Mouse (Mus musculus): ENCODE measurements around the gene Ddx24.
"Not testable (repeated sequence)": the region's sequence is repeated elsewhere in the genome, so short reads cannot be mapped to it uniquely, and the experiment has no call there.

Ddx24 gene

GRCm38 (mm10) chr12:103425729-103426470, at the start of gene Ddx24:
Gene Ddx24, minus strand, starts transcription at chr12:103425830.
- peak; percentile 99 for DNase-seq (ENCODE audit: low read depth, low spot score)

- no peak for DNase-seq (ENCODE audit: low read depth, low spot score)
Measured at GRCm38 (mm10) chr12:103474481-103474880, 48.9 kb upstream of the Ddx24 start.

- no peak for DNase-seq (ENCODE audit: low read depth, low spot score)
Measured at GRCm38 (mm10) chr12:103457140-103457539, 31.5 kb upstream of the Ddx24 start, which contains the start of gene Ifi27l2b. Gene Ifi27l2b, minus strand, starts transcription at chr12:103457223.

- DNase-seq (ENCODE audit: low read depth, low spot score): not testable (repeated sequence)
Measured at GRCm38 (mm10) chr12:103456727-103457126, 31.1 kb upstream of the Ddx24 start.

- DNase-seq (ENCODE audit: low read depth, low spot score): no peak
Measured at GRCm38 (mm10) chr12:103453361-103453760, 27.7 kb upstream of the Ddx24 start.

- no peak for DNase-seq (ENCODE audit: low read depth, low spot score)
Measured at GRCm38 (mm10) chr12:103445060-103445459, 19.4 kb upstream of the Ddx24 start.

- not testable (repeated sequence) for DNase-seq (ENCODE audit: low read depth, low spot score)
Measured at GRCm38 (mm10) chr12:103444261-103444660, 18.6 kb upstream of the Ddx24 start.

GRCm38 (mm10) chr12:103443524-103443923, 17.9 kb upstream of the Ddx24 start, which contains the start of gene Ifi27l2a:
Gene Ifi27l2a, minus strand, starts transcription at chr12:103443680.
- DNase-seq (ENCODE audit: low read depth, low spot score): no peak

- no peak for DNase-seq (ENCODE audit: low read depth, low spot score)
Measured at GRCm38 (mm10) chr12:103437601-103438000, 12.0 kb upstream of the Ddx24 start.

- no peak for DNase-seq (ENCODE audit: low read depth, low spot score)
Measured at GRCm38 (mm10) chr12:103434861-103435260, 9.2 kb upstream of the Ddx24 start.

- peak; percentile 7 for DNase-seq (ENCODE audit: low read depth, low spot score)
Measured at GRCm38 (mm10) chr12:103433986-103434731, 8.5 kb upstream of the Ddx24 start, which contains the start of gene Ifi27. Gene Ifi27, plus strand, starts transcription at chr12:103434211.

GRCm38 (mm10) chr12:103433430-103433829, 7.8 kb upstream of the Ddx24 start:
- no peak for DNase-seq (ENCODE audit: low read depth, low spot score)

- DNase-seq (ENCODE audit: low read depth, low spot score): peak; percentile 55
Measured at GRCm38 (mm10) chr12:103426710-103427109, 1.1 kb upstream of the Ddx24 start.

- DNase-seq (ENCODE audit: low read depth, low spot score): no peak
Measured at GRCm38 (mm10) chr12:103425016-103425728, 458 bp downstream of the Ddx24 start.

- no peak for DNase-seq (ENCODE audit: low read depth, low spot score)
Measured at GRCm38 (mm10) chr12:103408144-103408543, 17.5 kb downstream of the Ddx24 start.

- no peak for DNase-seq (ENCODE audit: low read depth, low spot score)
Measured at GRCm38 (mm10) chr12:103407720-103408119, 17.9 kb downstream of the Ddx24 start, which contains the start of gene 9330161L09Rik. Gene 9330161L09Rik, minus strand, starts transcription at chr12:103407820.

GRCm38 (mm10) chr12:103404131-103404530, 21.5 kb downstream of the Ddx24 start:
- no peak for DNase-seq (ENCODE audit: low read depth, low spot score)

GRCm38 (mm10) chr12:103396751-103397150, 28.9 kb downstream of the Ddx24 start:
- no peak for DNase-seq (ENCODE audit: low read depth, low spot score)

- no peak for DNase-seq (ENCODE audit: low read depth, low spot score)
Measured at GRCm38 (mm10) chr12:103395486-103396275, 29.9 kb downstream of the Ddx24 start.

- no peak for DNase-seq (ENCODE audit: low read depth, low spot score)
Measured at GRCm38 (mm10) chr12:103393528-103393927, 32.1 kb downstream of the Ddx24 start.

GRCm38 (mm10) chr12:103391098-103391497, 34.5 kb downstream of the Ddx24 start:
- no peak for DNase-seq (ENCODE audit: low read depth, low spot score)

Data from R1 (cell line).